Mouse (Mus musculus) stomach, postnatal 0 days (tissue): ENCODE measurements around the gene Rps6kl1.

ENCODE experiments used
- CTCF ChIP-seq: IDR thresholded peaks from 2 replicates; pipeline ENCODE4 v1.5.1; 2016; ENCODE audit warnings: antibody characterized with exemption, low read depth, mild to moderate bottlenecking, moderate library complexity
- EP300 ChIP-seq: optimal IDR thresholded peaks from 2 replicates; pipeline ENCODE3; 2016; ENCODE audit warnings: antibody characterized with exemption

- TF ChIP-seq CTCF: no peak
- TF ChIP-seq EP300: no peak
Observed at GRCm38 (mm10) chr12:85182345-85182643, 31.2 kb upstream of the Rps6kl1 start.
